Mouse (Mus musculus) spleen, postnatal 10 days (tissue): ENCODE data around the gene Gm20388.
A peak's percentile ranks its signal among the peaks of the same experiment; 100 is the strongest.

Experiments
- DNase-seq, 2 experiments: peaks; one replicate each; pipeline ENCODE4 v3.0.0; 2021 to 2022; ENCODE audit warnings: low spot score in 2 of 2

The Gm20388 gene

DNA sequence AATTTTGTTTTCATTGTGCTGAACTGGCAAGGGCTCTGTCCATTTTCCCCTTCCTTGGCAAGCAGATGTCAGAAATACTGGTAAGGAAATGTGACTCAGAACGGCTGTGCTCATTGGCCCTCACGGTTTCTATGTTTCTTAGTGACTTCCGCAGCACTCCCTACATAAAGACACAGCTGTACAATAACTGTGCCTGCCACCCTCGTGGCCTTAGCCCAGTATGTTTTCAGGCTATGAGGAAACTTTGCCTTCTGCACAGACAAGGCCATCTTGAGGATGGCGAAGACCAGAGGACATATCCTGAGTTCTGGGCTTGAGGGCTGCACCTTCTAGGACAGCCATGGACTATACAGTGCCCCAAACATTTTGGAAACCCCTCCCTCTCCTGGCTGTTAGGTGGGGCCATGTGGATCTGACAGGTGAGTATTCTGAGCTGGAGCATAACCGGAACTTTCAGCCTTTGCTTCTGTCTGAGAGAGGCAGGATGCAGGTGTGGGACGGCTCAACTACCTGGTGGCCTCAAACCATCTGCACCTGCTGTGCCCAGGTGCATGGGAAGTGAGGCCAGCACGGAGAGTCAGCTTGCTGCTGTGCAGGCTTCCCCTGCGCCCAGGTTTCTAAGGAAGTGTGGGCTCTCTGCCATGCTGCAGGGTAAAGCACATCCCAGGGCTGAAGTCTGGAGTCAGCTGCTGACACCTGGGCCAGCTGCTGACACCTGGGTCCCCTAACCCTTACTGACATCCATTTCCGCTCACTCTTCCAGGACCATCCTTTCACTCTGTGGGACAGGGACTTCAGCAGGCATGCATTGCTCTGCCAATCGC, 4146.4 kb downstream of the Gm20388 start:
- DNase-seq, result no peak

DNA sequence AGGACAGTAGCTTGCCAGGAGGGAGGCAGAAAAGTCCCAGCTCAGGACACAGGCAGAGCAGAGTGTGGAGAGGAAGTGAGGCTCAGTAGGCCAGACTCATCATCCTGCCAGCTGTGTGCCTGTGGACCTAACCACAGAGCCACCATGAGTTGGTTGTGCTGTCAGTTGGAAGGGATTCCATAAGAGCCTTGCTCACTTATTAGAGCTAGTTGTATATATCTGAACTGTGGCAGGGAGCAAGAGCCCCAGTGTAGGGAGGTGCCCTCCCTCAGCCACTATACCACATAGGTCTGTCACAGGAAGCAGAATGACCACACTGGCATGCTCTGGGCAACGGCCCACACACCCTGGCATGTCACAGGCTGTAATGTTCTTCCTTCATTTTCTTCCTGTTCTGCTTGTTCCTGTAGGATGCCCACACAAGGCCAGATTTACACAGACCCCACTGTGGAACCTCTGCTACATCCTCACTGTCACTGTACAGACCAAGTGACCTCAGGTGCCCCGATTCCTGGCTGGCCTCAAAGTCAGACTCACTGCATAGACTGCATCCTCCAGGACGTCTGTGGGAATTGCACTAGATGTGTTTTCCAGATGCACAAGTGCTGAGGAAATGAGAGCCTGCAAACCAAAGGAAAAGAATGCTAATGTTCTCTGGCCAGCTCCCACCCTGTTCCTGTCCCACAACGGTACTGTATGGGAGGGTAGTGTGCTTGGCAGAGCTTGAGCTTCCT, 4155.9 kb downstream of the Gm20388 start:
- DNase-seq, result no peak

DNA sequence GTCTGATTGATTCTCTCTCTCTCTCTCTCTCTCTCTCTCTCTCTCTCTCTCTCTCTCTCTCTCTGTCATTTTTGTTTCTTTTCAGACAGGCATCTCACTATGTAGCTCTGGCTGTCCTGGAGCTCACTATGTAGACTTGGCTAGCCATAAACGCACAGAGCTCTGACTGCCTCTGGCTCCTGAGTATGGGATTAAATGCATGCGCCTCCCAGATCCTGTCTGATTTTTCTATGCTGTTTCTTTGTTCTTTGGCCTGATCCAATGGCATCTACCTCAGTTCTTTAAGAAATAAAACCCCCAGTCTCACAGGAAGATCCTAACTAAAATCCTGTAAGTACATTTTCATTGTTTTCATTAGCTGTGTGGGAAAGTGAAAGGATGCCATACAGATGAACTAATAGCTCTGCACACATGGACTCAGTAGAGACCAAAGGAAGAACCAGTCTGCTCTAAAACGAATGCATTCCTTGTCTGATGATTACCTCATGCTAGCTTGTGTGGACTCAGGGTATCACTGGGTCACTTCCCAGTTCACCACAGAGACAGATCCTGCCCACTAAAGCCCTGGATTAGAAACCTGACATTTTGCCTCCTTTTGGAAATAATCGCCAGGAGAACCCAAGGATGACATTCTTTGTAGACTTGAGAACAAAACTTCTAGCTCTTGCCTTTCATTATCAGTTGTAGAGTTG, 4156.6 kb downstream of the Gm20388 start:
- no peak for DNase-seq

DNA sequence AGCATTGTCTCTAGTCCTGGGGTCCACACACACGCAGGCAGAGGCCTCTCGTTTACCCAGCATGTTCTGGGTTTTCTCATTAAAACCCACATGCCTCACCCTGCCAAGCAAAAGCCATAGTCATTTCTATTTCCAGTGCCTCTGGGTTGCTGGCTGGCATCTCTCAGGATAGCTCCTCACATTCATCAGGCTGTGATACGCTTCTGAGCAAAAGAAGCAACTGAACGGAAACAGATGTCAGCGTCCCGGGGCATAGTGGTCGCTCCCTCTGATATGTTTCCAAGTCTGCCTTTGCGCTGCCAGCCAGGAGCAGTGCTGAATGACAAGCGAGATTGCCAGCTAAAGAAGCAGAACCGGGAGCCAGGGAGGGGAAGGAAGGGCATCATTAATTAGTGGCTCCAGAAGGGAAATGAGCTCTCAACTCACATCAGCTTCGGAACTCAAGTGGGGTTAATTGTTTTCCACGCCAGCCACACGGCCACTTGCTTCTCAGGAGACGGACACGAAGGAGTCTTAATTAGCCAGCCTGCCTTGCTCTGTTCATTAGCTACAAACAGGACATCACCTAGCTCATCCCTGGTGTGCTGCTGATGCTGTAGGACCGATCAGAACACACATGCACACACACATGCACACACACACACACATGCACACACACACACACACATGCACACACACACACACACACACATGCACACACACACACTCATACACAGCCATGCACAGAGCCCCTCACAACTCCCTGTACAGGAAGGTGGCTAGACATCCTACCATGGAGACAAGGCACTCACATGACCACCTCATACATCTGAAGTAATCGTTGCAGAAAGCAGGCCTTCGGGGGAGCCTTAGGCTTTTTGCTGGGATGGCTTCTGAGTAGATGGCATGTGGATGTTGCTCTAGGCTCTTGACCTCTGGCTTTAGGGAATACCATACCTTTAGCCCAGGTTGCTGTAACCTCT, 4160.0 kb downstream of the Gm20388 start:
- no peak for DNase-seq

DNA sequence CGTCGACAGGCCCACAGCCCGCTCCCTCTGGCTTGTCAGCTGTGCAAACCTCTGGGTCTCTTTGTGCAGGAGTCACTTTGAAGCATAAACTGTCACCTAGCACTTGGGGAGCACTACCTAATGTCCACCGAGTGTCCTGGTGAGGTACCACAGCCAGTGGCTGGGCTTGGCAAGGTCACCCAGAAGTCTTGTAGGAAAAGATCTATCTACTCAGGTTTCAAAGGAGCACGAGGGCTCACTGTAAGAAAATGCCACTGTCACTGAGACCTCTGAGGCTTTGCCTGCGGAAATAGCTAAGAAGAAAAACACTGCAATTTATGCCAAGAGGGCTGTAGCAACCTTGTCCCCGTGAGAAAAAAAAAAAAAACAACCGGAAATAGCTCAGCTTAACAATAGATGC, 4165.3 kb downstream of the Gm20388 start:
- no peak for DNase-seq

DNA sequence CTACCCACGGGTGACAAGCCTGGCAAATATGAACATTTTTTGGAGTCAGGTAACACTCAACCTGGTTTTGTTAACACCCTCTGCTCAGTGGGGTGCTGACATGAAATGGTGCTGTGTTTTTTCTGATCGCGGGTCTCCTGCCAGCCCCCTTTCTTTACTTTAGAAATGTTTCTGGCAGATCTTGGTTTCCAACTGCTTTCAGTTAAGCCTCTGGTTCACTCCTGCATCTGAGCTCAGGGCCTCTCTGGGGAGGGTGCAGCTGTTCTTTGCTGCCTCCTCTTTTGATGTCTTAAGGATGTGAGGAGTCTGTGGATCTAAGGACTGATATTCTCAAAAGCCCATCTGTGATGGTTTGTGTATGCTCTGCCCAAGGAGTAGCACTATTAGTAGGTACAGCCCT, 4165.8 kb downstream of the Gm20388 start:
- no peak for DNase-seq

DNA sequence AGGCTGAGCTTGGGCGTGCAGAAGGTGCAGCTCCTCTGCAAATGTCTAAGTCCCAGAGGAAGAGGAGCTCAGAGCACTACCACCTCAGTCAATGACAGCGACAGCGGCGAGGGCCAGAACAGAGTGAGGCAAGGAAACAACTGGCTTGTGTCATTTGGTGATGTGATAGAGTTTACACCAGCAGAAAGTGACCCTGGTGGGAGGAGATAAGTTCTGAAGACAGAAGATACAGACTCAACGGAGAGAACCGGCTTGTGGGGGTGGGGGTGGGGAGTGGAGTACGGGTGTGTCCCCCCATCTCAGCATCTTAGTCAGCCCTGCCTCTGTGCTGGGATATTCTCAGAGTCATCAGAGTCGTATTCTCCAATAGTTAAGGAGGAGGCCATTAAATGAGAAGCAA, 4166.7 kb downstream of the Gm20388 start:
- DNase-seq, result peak; percentile 26 to 46

DNA sequence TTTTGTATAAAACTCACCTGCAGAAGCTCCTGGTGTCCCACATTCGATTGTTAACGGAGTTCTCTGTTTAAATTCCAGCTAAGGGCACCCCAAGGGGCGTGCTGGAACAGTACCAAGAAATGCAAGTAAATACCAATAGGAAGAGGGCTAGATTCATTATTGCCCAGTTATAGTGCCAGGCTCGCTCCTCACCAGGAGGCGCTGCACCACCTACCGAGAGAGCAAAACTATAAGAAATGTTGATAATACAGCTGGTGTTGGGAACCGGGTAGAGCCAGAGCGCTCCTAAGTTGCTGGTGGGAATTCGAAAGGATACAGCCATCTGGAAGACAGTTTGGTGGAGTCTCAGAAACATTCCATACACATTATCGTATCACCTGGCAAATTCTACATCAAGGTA, 4167.4 kb downstream of the Gm20388 start:
- peak; percentile 20 to 62 for DNase-seq

DNA sequence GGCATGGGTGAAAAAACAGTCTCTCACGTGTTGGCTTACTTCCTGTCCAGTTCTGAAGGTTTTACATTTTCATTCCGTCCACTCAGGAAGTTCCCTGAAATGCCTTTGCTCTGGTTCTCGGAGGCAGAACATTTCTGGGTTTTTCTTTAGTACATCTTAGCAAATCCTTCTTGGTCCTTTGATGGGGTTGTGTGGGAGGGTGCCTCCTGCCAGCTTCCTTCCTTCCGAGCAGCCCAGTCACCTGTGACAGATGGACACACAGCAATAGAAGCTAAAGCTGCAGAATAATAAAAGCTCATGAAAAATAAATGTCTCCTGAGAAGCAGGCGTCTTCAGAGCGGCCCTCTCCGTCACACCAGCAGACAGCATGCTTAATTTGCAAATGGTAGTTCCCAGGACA, 4168.3 kb downstream of the Gm20388 start:
- DNase-seq, result no peak

DNA sequence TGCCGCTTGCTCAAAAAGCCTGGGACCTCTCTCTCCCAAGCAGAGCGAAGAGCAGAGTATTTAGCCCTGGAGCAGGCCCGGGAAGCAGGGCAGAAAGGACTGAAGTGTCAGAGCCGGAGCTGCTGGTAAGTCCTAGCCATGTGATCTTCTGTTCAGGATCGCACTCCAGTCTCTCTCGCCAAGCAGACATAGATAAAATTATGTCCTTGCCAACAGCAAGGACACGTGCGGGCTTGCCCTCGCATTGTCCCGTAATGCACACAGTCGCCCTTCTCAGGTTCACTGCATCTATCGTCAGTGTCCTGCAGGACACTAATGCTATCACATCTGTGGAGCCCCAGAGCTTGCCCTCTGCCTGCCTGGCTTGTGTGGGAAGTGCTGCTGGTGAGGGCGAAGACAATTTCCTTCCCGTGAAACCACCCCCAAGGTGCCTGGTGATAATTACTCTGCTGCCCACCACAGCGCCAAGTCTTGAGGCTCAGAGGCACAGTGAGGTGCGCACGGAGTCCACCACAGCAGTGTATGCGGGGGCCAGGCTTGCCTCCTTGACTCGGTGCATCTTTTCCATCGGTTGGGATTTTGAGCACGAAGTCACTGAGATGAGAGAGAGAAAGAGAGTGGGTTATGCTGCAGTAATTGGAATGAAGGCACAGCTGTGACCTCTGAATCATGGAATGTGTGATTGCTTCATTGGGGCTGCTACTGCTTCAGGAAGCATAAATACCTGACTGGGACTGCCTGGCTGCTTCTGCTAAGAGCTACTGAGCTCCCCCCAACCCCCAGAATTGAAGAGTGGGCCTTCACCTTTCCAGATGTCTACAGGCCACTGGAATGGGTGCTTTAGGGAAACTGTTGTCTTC, 4170.1 kb downstream of the Gm20388 start:
- DNase-seq, result no peak

DNA sequence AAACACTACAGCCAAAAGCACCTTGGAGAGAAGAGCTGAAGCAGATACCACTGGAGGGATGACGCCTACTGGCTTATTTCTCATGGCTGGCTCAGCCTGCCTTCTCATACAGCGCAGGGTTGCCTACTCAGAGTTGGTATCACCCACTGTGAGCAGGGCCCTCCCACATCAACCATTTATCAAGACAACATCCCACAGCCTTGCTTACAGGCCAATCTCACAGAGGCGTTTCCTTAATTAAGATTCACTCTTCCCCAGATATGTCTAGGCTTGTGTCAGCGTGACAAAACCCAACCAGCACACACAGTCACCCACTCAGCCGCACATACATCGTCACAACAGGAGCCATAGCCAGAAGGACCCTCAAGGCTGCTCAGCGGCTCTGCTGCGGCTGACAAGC, 4172.0 kb downstream of the Gm20388 start:
- DNase-seq, result no peak

DNA sequence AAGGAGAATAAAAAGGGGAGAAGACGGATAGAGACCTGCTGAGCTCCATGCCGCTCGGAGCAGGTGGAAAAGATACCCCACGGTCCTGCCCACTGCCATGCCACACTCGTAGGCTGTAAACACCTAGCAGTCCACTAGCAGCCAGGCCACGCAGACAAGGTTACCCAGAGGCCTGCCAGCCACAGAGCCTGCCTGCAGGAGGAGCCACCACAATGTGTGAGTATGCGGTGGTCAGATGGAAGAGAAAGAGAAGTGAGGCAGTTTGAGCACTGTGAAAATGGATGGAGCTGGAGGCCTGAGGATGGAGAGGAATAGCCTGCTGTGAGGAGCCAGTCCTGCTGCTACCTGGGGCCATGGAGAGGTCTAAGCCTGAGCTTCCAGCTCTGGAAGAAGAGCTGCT, 4173.0 kb downstream of the Gm20388 start:
- DNase-seq, result no peak

DNA sequence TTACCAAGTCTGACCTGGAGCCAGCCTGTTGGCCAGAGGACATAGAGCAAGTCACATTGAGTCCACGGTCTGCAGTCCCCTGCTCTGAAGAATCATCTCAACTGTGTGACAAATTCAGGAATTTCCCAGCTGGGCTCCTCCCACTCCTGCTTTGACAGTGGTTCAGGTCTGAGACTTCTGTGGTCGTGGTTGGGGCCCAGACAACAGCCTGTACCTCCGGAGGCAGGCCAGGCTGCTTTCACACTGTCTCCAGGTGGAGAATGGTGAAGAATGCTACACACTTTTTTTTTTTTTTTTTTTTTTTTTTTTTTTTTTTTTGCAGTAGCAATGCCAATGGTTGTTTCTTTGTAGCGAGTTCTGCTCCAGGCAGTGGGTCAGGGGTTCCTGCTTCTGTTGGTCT, 4175.0 kb downstream of the Gm20388 start:
- DNase-seq, result no peak

DNA sequence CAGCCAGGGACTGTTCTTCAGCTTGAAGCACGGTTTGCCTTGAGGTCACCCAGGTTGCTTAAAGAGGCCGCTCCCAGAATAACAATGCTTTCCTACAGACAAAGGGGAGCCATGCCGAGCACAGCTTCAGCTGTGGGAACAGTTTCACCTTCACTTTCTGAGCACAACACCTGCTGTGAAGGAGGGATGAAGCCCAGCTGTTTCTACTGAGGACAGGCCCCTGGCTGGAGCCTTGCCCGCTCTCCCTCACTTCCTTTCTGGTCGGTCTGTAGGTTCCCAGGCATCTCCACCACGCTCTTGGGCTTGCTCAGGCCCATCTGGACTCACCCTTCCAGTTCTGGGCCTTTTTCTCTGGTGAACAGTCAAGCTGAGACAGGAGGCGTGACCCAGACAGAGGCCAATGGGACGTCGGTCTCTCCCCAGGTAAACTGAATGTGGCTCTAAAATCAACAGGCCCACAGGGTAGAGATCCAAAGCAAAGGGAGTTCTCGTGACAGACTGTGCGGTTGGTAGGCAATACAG, 4177.5 kb downstream of the Gm20388 start:
- no peak for DNase-seq

DNA sequence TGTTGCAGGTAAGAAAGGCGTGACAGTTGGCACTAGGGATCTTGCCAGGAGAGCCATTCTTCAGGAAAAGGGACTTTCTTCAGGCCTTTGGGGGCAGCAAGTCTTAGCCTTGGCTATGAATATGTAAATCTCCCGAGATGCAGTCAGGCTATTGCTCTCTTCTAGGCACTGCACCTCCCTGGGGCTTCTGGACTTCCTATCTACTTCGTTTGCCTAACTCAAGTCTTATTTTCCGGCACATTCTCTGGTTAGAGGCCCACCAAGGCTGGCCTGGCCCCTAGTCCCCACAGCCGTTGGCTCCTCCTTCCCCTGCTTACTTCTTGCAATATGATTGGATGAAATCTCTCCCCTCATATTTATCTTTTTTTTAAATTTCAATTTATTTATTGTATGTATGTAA, 4178.4 kb downstream of the Gm20388 start:
- no peak for DNase-seq

DNA sequence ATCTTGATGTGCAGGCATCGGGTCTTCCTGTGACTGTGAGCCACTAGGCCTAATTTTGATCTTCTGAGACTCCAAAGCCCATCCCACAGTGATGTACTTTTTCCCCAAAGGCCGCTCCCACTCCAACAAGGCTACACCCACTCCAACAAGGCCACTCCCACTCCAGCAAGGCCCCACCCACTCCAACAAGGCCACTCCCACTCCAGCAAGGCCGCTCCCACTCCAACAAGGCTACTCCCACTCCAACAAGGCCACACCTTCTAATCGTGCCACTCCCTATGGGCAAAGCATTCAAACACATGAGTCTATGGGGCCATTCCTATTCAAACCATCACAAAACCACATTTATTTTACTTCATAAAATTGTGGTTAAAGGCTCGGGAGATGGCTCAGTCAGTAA, 4179.8 kb downstream of the Gm20388 start:
- no peak for DNase-seq

DNA sequence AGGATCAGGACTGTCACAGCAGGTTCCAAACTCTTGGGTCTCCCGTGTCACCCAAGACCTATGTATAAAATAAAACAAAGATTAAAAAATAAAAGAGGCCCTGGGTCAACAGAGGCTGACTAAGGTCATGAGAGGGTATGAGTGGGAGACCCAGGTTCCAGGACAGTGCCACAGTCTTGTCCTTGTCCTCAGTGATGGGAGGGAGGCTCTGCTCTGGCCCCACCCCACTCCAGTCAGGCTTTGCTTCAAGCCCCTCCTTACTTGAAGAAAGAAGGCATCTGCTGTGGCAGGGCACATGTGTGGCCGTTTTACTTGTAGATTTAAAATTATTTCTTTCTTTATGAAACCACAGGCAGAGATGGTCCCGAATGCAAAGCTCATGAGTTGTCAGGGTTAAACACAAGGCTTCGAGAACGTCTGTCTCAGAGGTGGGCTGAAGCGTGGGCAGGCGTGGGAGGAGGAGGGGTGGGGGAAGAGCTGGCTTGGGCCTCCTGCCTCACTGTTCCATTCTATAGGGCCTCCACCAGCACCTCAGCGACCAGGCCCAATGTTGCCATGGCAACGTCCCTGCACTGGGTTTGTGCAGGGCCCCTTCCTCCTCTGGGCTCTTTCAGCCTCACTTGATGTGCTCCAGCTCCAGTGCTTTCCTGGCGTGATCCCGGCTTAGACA, 4188.4 kb downstream of the Gm20388 start:
- no peak for DNase-seq

DNA sequence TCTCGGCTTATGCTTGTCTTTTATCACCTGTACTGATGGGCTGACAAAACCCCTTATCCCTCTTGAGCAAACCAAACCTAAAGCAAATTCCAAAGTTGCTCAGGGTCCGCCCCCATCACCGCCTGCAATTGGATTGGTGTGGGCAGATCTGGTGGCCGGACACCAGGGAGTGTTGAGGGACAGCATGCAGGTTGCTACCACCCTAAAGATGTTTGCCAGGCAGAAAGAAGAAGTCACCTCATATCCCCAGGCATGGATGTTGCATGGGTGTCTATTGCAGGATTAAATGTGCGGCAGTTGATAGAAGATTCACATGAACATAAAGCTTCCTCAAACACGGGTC, 4189.0 kb downstream of the Gm20388 start:
- DNase-seq, result no peak

DNA sequence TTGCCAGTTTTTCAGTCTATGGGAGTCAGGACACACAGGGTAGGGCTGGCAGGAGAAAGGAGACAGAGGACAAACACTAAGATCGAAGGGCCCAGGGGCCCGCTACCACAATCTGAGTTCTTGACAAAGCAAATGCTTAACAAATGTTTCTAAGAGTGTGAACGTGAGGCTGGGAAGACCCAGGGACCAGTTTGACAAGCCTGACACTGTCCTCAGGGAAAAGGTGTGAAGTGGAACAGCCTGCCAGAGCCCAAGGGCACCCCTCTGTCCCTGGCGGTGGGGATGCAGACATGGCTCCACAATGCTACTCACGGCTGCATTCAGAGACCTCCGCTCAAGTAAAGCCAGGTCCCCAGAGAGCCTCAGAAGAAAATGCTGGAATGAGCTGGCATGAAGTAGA, 4195.2 kb downstream of the Gm20388 start:
- no peak for DNase-seq
